Mouse (Mus musculus) spleen, postnatal 14 days (tissue): ENCODE data around the gene Syde2.
"Not testable (repeated sequence)": the region's sequence is repeated elsewhere in the genome, so short reads cannot be mapped to it uniquely, and the experiment has no call there.

Source experiments
- DNase-seq, 2 experiments: peaks; one replicate each; pipeline ENCODE4 v3.0.0; 2021 to 2022; ENCODE audit warnings: low spot score in 2 of 2

Syde2 gene

DNA sequence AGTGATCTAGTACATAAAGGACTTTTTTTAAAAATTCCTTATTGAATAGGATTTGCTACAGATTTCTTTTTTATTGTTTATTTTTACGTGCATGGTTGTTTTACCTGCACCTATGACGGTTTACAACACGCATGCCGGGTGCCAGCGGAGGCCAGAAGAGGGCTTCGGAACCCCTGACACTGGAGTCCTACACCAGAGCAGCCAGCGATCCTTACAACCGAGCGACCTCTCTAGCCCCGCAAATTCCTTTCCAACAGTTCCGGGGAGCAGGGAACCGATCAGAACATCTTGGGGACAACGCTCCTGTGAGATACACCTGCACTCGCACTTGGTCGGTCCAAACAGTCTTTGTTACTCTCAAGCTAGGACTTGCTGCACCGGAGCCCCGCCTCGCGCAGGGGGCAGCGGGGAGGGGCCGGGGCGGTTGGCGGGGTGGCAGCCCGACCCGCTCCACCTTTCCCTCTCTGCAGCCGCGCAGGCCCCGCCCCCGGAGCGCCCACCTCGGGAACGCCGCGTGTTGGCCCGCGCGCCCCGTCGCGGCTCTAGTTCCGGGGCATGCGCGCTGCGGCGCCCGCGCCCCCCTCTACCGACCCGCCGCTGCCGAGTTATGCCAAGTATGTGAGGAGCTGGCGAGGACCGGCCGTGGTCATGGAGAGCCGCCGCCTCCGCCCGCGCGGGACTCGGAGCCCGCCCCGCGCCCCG, at the start of gene Syde2:
Syde2 (plus strand) TSS at position 603 of the 702 bp plus-strand sequence.
- DNase-seq: no peak

DNA sequence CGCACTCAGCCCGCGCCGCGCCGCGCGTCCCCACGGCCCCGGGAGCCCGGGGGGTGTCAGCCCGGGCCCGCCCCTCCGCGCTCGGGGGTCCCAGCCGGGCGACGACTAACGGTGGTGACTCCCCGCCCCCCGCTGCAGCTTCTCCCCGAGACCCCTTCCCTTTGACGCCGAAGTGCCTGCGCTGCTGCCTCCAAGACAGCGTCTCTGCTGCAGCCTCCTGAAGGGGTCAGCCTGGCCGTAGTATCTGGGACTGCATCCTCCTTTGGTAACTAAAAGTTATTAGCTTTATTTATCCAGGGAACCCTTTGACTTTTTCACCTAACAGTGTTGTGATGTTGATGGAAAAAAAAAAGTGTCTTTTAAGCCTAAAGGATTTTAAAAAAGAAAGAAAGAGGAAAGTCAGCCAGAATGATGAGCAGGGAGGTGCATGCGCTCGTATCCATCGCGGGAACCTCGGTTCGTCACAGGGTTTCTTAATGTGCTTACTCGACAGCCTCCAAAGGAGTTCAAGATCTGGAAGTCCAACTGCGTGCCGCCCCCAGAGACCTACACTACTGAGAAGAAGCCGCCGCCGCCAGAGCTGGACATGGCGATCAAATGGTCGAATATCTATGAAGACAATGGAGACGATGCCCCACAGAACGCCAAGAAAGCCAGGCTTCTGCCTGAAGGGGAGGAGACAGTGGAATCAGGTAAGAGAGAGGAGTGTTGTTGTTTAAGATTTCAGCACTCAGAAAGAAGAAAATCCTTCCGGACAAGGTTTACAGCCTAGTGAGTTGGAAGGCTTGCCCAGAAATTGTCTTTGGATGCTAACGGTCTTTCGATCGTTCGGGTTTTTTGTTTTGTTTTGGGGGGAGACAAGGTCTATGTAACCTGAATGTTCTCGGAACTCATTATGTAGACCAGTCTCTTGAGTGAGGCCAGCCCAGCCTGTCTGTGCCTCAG, 49.0 kb upstream of the Syde2 start:
- no peak for DNase-seq

GRCm38 (mm10) chr3:145939402-145939801, 48.3 kb upstream of the Syde2 start:
- no peak for DNase-seq

GRCm38 (mm10) chr3:145939971-145940370, 47.7 kb upstream of the Syde2 start:
- DNase-seq: no peak

- peak; percentile 56 to 65 for DNase-seq
Observed at GRCm38 (mm10) chr3:145941971-145942370, 45.7 kb upstream of the Syde2 start.

DNA sequence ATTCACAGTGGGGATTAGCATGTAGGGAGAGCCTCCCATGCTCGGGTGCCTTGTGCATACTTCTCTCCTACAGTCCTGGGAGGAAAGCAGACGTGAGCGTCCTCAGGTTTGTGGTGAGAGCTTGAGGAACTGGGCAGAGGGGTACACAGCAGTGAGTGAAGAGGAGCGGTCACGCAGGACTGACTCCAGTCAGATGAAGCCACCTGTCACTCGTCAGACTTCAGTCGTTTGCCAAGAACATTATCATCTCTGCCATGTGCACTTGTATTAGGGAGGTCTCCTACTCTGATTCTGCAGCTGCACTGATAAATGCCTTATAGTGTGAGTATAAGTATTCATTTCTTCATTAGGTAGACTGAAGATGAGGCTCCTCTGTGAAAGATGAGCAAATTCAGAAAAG, 43.3 kb upstream of the Syde2 start:
- DNase-seq: no peak

DNA sequence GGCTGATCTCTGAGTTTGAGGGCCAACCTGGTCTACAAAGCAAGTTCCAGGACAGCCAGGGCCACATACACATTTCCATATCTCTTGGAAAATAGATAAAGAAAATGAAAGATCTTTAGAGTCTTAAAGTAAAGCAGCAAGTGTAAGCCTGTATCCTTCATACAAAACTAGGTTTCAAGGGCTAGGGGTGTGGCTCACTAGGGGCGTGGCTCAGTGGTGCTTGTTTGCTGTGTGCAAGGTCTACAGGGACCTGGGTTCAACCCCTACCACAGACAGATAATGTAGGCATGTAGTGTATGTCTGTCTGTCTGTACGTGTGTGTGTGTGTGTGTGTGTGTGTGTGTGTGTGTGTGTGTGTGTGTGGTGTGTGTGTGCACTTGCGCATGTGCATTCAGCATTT, 41.8 kb upstream of the Syde2 start:
- DNase-seq: no peak

DNA sequence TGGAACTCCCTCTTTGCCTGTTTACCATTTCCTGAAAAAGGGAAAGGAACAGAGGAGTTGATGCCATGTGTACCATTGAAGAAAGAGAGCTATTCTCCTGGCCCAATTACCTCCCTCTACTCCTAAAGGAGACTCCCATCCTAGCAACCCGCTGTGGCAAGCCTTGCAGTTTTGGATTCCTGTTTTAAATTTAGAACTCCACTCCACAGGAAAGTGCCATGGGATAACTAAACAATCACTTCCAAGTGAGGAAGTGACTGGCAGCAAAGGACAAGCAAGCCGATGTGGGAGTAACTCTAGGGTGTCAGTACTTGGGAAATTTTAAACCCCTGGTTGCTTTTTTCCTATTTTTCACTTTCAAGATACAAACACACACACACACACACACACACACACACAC, 41.0 kb upstream of the Syde2 start:
- no peak for DNase-seq

- DNase-seq: no peak
Observed at GRCm38 (mm10) chr3:145947539-145948204, 40.0 kb upstream of the Syde2 start.

DNA sequence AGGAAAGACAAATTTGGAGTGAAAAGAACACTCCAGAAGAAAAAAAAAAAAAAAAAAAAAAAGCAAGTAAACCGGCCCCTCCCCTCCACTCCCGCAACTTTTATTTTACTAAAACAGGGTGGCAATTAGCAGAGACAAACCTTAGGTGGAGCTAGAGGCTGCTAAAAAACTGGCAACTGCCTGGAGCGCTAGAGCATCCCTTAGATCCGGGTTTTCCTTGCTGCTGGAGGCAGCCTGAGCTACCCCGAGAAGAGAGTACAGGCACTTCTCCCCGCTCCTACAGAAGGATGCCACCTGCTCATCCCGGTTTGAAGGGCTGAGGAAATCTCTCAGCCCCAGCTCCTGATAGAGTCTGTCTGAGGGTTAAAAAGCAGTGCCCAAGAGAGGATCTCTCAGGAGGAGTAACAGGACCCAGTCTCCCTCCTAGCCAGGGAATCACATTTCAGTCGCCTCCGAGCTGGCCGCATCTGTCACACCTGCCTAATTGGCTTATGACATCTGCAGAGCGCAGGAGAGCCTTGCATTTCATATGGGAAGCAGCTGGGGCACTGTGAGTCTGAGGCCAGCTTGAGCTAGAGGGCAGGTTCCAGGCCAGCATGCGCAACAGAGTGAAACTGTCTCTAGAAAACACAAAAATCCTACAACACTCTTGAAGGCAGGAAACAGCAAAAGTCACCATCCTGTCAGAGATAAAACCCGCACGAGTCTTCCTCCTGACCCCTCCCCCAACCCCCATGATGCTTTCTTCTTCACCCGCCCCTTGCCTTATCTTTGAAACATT, 37.4 kb upstream of the Syde2 start:
- DNase-seq: no peak

DNA sequence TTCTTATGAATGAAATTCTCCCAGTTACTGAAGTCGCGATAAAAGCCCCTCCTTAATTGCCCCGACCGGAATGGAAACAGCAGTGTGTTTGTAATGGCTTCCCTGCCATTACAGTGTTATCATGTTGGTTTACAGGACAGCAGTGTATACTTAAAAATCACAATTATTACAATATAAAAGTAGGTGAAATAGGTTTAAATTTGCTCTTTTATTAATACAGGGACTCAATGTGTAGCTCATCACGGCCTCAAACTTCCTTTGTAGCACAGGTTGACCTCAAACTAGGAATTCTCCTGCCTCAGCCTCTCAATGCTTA, 36.9 kb upstream of the Syde2 start:
- no peak for DNase-seq

DNA sequence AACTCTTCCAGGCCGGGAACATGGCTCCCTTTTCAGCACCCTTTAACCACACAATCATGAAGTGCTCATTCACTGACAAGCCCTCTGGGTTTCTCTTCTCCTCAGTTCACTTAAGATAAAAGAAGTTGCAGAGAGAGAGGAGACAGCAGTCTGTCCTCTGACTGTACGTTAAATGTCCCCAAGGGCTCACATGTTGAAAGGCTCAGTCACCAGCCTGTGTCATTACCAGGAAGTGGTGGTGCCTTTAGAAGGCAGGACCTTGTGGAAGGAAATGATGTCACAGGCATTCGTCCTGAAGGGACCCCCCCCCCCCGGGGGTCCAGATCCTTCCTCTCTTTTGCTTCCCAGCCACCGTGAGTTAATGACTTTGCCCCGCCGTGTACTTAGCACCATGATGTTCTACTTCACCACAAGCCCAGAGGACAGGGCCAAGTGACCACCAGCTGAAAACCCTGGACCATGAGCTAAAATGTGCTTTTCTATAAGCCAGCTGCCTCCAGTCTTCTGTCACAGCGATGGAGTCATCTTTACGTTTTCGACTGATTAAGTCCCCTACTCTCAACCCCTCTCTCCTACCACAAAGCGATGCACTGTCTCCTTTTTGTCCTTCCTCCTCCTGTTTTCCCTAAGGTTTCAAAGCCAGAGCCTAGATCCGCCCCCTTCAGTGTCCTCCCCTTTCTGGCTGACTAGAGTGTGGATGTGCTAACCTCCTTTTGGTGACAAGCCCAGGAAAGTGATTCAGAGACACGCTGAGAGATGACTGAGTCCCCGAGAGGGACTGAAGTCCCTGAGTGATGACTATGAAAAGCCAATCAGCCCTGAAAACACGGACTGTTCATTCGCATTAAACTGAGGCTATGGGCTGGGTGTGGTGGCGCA, 36.1 kb upstream of the Syde2 start:
- DNase-seq: no peak

- no peak for DNase-seq
Observed at GRCm38 (mm10) chr3:145952945-145953344, 34.7 kb upstream of the Syde2 start.

DNA sequence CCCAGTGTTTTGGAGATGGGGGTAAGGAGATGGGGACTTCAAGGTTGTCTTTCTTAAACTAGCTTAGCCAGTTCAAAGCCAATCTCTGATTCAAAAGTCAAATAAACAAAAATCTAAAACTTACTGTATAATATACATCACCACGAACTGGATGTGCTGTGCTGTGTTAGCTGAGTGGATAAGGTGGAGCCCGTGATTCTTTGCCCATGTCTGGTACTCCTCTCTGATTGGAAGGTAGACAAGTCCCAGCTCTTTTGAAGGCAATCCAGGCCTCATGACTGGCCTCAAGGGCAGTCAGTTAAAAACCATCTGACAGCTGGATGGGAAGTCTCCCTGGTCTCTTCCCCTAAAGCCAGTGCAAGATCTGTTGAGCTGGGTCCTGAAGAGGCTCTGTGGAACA, 34.3 kb upstream of the Syde2 start:
- no peak for DNase-seq

- no peak for DNase-seq
Observed at GRCm38 (mm10) chr3:145959824-145960223, 27.8 kb upstream of the Syde2 start.

DNA sequence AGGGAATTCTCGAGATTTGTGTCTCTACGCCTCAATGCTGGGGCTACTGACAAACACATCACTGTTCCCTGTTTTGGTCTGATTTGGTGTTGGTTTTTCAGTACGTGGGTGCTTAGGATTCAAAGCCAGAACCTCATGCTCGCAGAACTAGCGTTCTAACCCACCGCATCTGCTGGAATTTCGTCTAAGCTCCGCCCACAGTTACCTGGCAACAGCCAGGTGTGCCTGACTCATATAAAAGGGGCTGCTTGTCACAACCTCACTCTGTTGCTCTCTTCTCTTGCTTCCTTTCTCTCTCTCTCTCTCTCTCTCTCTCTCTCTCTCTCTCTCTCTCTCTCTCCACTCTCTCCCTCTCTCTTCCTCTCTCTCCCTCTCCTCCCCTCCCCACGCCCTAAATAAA, 25.3 kb upstream of the Syde2 start:
- DNase-seq: no peak

DNA sequence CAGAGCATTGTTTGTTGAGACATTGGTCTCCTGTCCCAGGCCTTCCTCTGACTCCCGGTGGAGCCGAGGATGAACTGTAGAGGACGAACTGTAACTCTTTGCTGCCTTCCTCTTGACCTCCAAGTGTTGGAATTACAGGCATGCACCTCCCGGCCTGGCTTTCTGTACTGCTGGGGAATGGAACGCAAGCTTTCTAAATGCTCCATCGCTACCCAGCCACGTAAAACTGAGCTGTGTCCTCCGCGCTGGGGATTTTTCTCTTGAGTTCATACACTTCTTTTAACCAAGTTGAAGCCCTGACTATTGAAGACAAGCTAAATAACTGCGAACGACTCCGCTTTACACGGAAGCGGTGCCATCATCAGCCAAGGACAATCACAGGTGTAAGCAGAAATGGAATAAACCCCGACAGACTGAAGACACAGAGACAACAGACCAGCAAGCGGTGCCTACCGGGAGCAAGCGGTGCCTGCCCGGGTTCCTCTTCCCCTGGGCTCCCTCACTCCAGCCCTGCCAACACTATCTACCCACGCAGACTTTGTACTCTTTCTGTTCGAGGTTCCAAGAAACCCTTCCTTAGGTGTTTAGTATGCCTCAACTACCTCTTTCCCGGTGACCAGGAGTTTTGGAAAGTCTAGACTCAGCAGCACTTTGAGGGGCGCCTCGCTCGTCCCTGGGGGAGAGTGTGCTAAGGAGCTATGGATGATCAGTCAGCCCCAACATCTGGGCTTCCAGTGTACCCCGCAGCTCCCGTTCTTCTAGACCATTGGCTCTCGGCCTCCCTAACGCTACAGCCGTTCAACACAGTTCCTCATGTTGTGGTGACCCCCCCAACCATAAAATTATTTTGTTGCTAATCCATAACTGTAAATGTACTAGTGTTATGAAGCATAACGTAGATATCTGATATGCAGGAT, 24.3 kb upstream of the Syde2 start:
- DNase-seq: no peak

DNA sequence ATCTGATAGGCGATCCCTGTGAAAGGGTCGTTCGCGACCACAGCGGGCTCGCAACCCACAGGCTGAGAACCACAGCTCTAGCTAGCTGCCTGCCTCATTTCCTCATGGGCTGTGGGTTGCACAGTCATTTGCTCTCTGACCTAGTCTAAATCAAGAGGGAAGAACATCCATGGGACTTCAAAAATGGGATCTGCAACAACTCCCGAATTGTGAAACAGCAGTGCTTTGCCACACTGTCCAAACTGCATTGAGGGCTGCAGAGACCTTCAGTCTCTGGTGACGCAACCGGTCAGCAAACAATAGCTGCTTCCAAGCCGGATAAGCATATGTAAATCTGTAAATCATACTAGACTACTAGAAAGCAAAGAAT, 23.7 kb upstream of the Syde2 start:
- no peak for DNase-seq

GRCm38 (mm10) chr3:145964473-145964872, 23.2 kb upstream of the Syde2 start:
- DNase-seq: no peak

DNA sequence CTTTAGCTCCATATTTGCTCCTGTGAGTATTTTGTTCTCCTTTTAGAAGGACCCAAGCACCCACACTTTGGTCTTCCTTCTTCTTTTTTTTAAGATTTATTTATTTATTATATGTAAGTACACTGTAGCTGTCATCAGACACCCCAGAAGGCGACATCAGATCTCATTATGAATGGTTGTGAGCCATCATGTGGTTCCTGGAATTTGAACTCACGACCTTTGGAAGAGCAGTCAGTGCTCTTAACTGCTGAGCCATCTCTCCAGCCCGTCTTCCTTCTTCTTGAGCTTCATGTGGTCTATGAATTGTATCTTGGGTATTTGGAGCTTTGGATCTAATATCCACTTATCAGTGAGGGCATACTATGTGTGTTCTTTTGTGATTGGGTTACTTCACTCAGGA, 22.1 kb upstream of the Syde2 start:
- DNase-seq: not testable (repeated sequence)
